Mouse (Mus musculus): ENCODE measurements at regions not wholly inside any gene's neighbourhood (a gene's known extent, or its start where the extent isn't known, plus 50 kb on each side); places are given as distances from the start of the nearest gene placed in this dataset.

DNA sequence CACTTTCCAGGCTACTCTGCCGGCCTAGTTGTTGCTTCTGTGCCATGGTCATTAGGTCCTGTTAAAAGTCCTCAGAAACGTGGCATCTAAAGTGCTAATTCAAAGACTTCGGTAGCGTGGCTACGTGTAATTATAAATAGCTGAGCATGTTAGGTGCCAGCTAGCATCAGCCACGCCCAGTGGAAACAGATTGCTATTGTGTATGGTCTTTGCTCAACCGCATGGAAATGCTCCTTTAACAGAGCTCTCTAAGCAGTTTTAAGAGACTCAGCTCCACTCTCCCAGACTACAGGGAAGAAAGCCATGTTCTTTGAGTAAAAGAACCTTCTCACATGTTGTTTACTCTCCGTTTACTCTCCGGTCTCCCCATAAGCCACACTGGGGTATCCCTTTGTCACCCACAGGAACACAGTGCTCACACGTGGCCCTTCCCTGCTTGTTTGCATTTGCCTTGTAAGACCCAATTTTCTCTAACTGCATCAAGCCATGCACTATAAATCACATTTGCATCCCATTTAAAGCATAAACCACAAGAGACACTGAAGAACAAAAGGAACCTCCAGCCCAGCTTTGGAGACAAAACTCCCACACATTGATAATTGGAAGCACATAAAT lies 311.7 kb downstream of the Fgf10 start:
- no peaks in the 10 kb centered on the region for H3K9me3 ChIP-seq (replicated peaks)
- no peak overlapping the region for H3K27ac ChIP-seq (ENCODE audit: poor library complexity, severe bottlenecking)
- H3K4me1 ChIP-seq (replicated peaks) = 0 out of 2 replicates have a peak, but pooled peaks cover 2% of the 10 kb centered on the region
- no peak overlapping the region for H3K4me3 ChIP-seq
- no peak overlapping the region for H3K4me2 ChIP-seq
- H3K27me3 ChIP-seq (replicated peaks) = no peaks in the 10 kb centered on the region
- no peaks in the 10 kb centered on the region for H3K36me3 ChIP-seq
- no peak for ATAC-seq (ENCODE audit: insufficient number of reproducible peaks, low FRiP score)
- no peak overlapping the region for H3K9ac ChIP-seq
- WGBS = 82% methylated on average over 10 of the region's 10 CpGs

DNA sequence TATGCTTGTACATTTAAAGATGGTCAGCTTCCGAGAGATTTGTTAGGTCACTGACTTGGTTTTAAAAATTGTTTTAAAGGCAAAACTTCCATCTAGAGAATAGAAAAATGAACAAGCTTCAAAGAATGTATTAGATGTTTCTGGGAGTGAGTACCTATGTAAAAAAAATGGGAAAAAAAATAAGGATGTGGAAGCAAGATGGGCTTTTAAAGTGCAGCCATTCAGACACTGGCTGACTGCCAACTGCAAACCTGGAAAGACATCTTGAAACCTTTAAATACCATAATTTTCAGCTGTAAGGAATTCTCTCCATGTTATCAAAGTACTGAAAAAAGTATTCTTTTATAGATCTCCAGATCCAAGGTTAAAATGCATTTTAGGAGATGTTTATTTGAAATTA lies 315.7 kb downstream of the Fgf10 start:
- Histone ChIP-seq H3K27me3 (replicated peaks) (no peaks in the 10 kb centered on the region), H3K9me3 (replicated peaks) (no peaks in the 10 kb centered on the region), H3K4me3 (no peak overlapping the region), H3K27ac (ENCODE audit: poor library complexity, severe bottlenecking) (no peak overlapping the region), H3K4me2 (no peak overlapping the region), H3K36me3 (no peaks in the 10 kb centered on the region), H3K9ac (no peak overlapping the region), H3K4me1 (replicated peaks) (0 out of 2 replicates have a peak, but pooled peaks cover 2% of the 10 kb centered on the region)
- ATAC-seq (ENCODE audit: insufficient number of reproducible peaks, low FRiP score) = no peak
- WGBS = 85% methylated on average over 1 of the region's 1 CpGs

DNA sequence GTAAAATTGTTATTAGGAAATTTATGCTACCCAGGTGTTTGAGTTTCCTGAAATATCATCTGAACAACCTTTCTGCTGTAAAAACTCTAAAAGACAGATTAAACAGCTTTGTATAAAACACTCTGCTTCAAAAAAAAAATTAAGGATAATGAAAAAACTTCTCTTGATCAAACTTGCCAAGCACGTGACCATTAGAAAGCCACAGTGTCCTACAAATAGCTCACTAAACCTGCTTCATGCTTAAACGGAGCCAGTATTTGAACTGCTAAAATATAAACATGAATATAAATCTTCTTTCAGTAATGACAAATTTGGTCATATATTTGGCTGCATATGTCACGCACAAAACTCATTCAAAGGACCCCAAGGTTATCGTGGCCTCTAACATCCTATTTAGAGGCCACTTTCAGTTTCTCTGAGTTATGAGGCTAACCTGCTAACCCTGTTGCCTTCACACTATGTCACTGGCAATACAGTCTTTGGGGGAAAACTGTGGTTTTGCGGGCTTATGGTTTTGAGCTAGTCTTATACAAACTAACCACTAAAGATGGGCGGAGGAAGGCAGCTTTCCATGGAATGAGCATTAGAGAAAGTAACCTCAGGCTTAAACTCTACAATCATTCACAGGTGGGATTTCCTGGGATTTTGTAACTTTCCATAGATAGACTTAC lies 355.8 kb downstream of the Fgf10 start:
- no peak overlapping the region for H3K4me2 ChIP-seq
- no peak for ATAC-seq (ENCODE audit: insufficient number of reproducible peaks, low FRiP score)
- no peaks in the 10 kb centered on the region for H3K4me1 ChIP-seq (replicated peaks)
- WGBS = 86% methylated on average over 6 of the region's 6 CpGs
- H3K4me3 ChIP-seq = no peak overlapping the region
- H3K27ac ChIP-seq (ENCODE audit: poor library complexity, severe bottlenecking) = no peak overlapping the region
- H3K36me3 ChIP-seq = no peaks in the 10 kb centered on the region
- no peaks in the 10 kb centered on the region for H3K9me3 ChIP-seq (replicated peaks)
- H3K9ac ChIP-seq = no peak overlapping the region
- H3K27me3 ChIP-seq (replicated peaks) = no peaks in the 10 kb centered on the region

DNA sequence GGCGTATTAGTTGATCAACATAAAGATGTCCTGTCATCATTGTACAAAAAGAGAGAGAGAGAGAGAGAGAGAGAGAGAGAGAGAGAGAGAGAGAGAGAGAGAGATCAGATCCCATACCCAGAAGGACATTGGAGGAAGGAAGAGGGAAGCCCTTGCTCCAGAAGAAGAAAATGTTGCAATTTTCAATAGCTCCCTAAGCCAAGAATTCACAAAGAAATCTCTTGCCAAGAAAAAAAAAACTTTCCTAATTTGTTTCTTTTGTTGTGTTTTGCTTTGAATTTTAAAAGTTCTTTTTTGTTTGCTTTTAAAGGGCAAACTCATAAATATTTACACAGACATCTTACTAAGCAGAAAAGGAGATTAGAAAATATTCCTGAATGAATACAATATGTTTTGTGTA lies 370.0 kb downstream of the Fgf10 start:
- Histone ChIP-seq H3K9me3 (replicated peaks) (no peaks in the 10 kb centered on the region), H3K4me2 (no peak overlapping the region), H3K36me3 (no peaks in the 10 kb centered on the region), H3K27me3 (replicated peaks) (no peaks in the 10 kb centered on the region), H3K4me3 (no peak overlapping the region), H3K9ac (no peak overlapping the region), H3K4me1 (replicated peaks) (no peaks in the 10 kb centered on the region), H3K27ac (ENCODE audit: poor library complexity, severe bottlenecking) (no peak overlapping the region)
- WGBS = 73% methylated on average over 1 of the region's 1 CpGs
- no peak for ATAC-seq (ENCODE audit: insufficient number of reproducible peaks, low FRiP score)

DNA sequence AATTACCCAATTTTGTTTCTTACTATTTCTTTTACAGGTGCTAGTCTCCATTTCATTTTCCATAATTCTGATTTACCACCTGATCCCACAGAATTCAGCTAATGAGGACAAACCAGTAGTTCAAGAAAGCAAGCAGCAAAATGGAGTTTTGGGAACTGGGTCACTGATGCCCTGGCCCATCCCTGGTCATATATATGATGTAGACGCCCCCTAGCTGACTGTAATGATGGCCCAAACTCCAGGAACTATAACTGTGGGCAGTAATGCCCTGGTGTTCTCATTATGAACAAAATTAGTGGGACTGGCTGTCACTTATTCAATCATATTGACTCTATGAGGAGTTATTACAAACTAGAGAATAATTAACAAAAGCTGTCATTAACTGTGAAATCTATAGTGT lies 375.5 kb downstream of the Fgf10 start:
- no peaks in the 10 kb centered on the region for H3K27me3 ChIP-seq (replicated peaks)
- no peak overlapping the region for H3K4me3 ChIP-seq
- H3K9ac ChIP-seq = no peak overlapping the region
- no peaks in the 10 kb centered on the region for H3K9me3 ChIP-seq (replicated peaks)
- no peak for ATAC-seq (ENCODE audit: insufficient number of reproducible peaks, low FRiP score)
- H3K36me3 ChIP-seq = no peaks in the 10 kb centered on the region
- no peak overlapping the region for H3K27ac ChIP-seq (ENCODE audit: poor library complexity, severe bottlenecking)
- H3K4me2 ChIP-seq = no peak overlapping the region
- H3K4me1 ChIP-seq (replicated peaks) = no peaks in the 10 kb centered on the region
- 66% methylated on average over 1 of the region's 1 CpGs for WGBS

DNA sequence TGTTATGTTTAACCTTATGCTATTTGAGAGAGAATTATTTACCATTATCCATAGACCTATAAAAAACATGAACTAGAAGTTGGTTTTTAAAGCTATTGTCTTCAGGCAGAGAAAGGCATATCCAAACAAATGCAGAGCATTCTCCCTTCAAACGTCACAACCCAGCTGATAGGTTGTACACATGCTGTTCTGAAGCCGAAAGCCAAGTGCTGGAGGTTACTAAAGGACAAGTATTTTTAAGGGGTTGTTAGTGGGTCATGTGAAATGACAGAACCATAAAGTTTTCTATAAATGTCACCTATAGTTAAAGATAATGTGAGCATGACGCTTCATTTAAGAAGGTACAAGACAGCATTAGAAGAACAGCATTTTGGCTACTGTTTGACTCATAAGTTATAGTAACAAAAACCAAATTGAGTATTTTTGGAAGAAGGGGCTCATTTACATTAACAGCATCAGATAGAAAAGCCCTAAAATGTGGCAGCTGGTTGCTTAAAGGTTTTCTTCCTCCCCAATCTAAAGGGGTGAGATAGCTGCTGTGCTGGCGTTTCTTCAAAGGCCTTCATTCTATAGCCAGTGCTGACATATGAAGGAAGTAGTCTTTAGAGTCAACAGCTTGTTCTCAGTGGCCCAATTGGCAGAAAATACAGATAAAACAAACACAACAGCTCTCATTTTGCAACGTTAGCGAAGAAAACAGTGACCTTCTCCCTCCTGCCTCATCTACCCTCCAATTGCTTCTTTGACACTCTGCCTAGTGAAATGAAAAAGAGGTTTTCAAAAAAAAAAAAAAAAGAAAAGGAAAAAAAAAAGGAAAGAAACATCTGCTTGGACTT lies 359.4 kb upstream of the Paip1 start:
- ATAC-seq (ENCODE audit: insufficient number of reproducible peaks, low FRiP score) = no peak
- no peak overlapping the region for H3K9ac ChIP-seq
- no peaks in the 10 kb centered on the region for H3K9me3 ChIP-seq (replicated peaks)
- H3K36me3 ChIP-seq = no peaks in the 10 kb centered on the region
- H3K27ac ChIP-seq (ENCODE audit: poor library complexity, severe bottlenecking) = no peak overlapping the region
- 54% methylated on average over 6 of the region's 6 CpGs for WGBS
- H3K4me2 ChIP-seq = no peak overlapping the region
- H3K4me3 ChIP-seq = no peak overlapping the region
- no peaks in the 10 kb centered on the region for H3K4me1 ChIP-seq (replicated peaks)
- H3K27me3 ChIP-seq (replicated peaks) = no peaks in the 10 kb centered on the region

DNA sequence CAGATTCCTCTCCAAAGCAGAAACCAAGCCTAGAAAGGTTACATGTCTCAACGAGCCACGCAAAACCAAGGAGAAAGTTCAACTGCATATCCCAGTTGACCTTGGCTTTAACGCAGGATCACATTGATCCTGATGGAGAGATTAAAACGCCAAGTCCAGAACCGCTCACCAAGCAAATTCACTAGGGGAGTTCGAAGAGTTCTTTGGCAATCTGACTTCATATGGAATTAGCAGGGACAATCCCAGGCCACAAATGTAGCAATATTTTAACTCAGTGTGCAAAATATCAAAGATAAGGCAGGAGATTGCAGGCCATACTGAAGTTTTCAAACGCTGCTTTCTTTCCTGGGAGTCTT lies 358.8 kb upstream of the Paip1 start:
- H3K4me1 ChIP-seq (replicated peaks) = no peaks in the 10 kb centered on the region
- no peaks in the 10 kb centered on the region for H3K27me3 ChIP-seq (replicated peaks)
- ATAC-seq (ENCODE audit: insufficient number of reproducible peaks, low FRiP score) = no peak
- no peak overlapping the region for H3K9ac ChIP-seq
- H3K9me3 ChIP-seq (replicated peaks) = no peaks in the 10 kb centered on the region
- no peaks in the 10 kb centered on the region for H3K36me3 ChIP-seq
- H3K27ac ChIP-seq (ENCODE audit: poor library complexity, severe bottlenecking) = no peak overlapping the region
- WGBS = 79% methylated on average over 7 of the region's 7 CpGs
- H3K4me3 ChIP-seq = no peak overlapping the region
- H3K4me2 ChIP-seq = no peak overlapping the region

DNA sequence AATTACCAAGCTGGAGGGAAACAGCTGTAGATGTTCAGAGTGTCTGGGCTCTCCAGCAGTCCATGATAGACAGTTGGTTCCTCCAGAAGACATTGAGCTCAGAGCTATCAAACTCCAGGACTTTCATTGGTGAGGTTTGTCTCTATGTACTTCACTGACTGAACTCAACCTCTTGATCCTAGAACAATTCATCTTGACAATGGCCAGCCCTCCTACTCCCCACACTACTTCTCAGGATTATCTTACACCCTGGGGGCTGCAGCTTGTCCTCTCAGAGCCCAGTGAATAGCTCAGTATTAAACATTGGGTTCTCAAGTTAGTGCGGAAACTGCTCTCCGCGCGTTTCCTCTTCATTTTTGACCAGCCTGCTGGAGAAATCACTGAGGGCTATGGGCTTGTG lies 349.2 kb upstream of the Paip1 start:
- no peak overlapping the region for H3K4me2 ChIP-seq
- 81% methylated on average over 4 of the region's 4 CpGs for WGBS
- H3K27ac ChIP-seq (ENCODE audit: poor library complexity, severe bottlenecking) = no peak overlapping the region
- no peaks in the 10 kb centered on the region for H3K4me1 ChIP-seq (replicated peaks)
- no peaks in the 10 kb centered on the region for H3K27me3 ChIP-seq (replicated peaks)
- H3K4me3 ChIP-seq = no peak overlapping the region
- no peaks in the 10 kb centered on the region for H3K36me3 ChIP-seq
- no peak overlapping the region for H3K9ac ChIP-seq
- ATAC-seq (ENCODE audit: insufficient number of reproducible peaks, low FRiP score) = no peak
- no peaks in the 10 kb centered on the region for H3K9me3 ChIP-seq (replicated peaks)

DNA sequence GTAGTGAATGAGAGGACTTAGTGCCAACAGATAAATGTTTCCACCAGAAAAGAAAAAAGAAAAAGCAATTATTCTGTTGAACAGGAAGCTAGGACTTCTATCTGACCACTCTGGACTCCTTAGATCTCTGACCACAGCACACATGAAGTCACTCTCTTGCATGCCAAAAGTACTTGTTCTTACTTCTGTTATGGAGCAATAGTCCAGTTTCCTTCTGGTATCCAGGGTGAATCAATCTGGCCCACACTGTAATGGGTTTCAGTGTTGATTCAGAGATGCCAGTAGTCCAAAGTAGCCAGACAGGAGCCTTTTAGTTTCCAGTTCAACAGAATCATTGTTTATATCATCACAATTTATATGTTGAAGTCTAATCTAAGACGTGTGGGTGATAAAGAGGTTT lies 346.7 kb upstream of the Paip1 start:
- no peak overlapping the region for H3K4me3 ChIP-seq
- no peaks in the 10 kb centered on the region for H3K36me3 ChIP-seq
- ATAC-seq (ENCODE audit: insufficient number of reproducible peaks, low FRiP score) = no peak
- 26% methylated on average over 1 of the region's 1 CpGs for WGBS
- no peak overlapping the region for H3K9ac ChIP-seq
- H3K9me3 ChIP-seq (replicated peaks) = no peaks in the 10 kb centered on the region
- no peaks in the 10 kb centered on the region for H3K27me3 ChIP-seq (replicated peaks)
- H3K27ac ChIP-seq (ENCODE audit: poor library complexity, severe bottlenecking) = no peak overlapping the region
- no peaks in the 10 kb centered on the region for H3K4me1 ChIP-seq (replicated peaks)
- H3K4me2 ChIP-seq = no peak overlapping the region

DNA sequence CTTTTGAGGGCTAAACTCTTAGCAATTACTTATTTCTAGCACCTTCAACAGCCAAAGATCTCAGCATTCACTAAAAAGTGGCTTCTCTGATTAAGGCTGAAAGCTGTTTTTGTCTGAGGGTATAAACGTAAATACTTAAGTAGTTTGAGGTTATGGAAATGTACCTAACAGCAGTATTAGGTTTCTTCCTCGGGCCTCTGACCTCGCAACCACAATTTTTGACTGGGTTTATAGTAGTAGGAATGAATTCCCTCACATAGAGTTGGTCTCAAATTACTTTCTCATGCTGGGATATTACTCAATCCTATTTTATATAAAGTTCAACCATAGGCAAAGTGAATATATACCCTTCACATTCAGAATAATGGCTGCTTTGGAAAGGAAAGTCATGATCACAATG lies 310.5 kb upstream of the Paip1 start:
- 80% methylated on average over 3 of the region's 3 CpGs for WGBS
- Histone ChIP-seq H3K4me3 (no peak overlapping the region), H3K27ac (ENCODE audit: poor library complexity, severe bottlenecking) (no peak overlapping the region), H3K9ac (no peak overlapping the region), H3K4me2 (no peak overlapping the region), H3K27me3 (replicated peaks) (no peaks in the 10 kb centered on the region), H3K36me3 (no peaks in the 10 kb centered on the region), H3K4me1 (replicated peaks) (no peaks in the 10 kb centered on the region), H3K9me3 (replicated peaks) (no peaks in the 10 kb centered on the region)
- ATAC-seq (ENCODE audit: insufficient number of reproducible peaks, low FRiP score) = no peak

DNA sequence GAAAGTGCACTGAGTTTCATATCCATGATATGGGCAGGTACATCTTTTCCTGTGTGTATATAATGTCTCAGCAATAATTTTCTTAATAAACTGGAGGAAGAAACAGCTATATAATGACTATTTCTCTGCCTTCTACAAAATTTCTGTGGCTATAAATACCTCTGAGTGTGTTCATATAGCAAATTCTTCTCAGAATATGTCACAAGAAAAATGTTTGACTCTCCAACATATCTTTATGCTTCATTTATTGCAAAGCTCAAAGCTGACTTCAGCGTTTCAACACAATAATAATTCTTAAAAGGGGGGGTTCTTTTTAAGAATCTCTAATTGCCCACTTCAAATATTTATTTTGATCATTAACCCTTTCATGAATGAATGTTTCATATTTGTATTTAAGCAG lies 310.0 kb upstream of the Paip1 start:
- Histone ChIP-seq H3K9me3 (replicated peaks) (no peaks in the 10 kb centered on the region), H3K27ac (ENCODE audit: poor library complexity, severe bottlenecking) (no peak overlapping the region), H3K4me3 (no peak overlapping the region), H3K4me2 (no peak overlapping the region), H3K27me3 (replicated peaks) (no peaks in the 10 kb centered on the region), H3K36me3 (no peaks in the 10 kb centered on the region), H3K9ac (no peak overlapping the region), H3K4me1 (replicated peaks) (no peaks in the 10 kb centered on the region)
- WGBS = 58% methylated on average over 1 of the region's 1 CpGs
- ATAC-seq (ENCODE audit: insufficient number of reproducible peaks, low FRiP score) = no peak
